Mouse (Mus musculus) olfactory bulb, adult 2 months (tissue): ENCODE data around the gene Chd6.

Experiments used
- CTCF ChIP-seq: fragments of 200-500 bp; IDR thresholded peaks from 2 replicates; pipeline ENCODE4 v1.5.1; 2012; ENCODE audit warnings: low read depth, mild to moderate bottlenecking, low read length, moderate library complexity; ENCODE audit not compliant: insufficient read depth
- POLR2A ChIP-seq: fragments of 200-500 bp; IDR thresholded peaks from 2 replicates; pipeline ENCODE4 v1.6.1; 2012; ENCODE audit warnings: mild to moderate bottlenecking, low read depth, low read length, moderate library complexity; ENCODE audit not compliant: insufficient read depth

GRCm38 (mm10) chr2:161058841-161059240 lies 50.0 kb downstream of the Chd6 start:
- no peak for TF ChIP-seq CTCF
- no peak for TF ChIP-seq POLR2A
